Mouse (Mus musculus): ENCODE results near the gene Lrrc8a.

DNA sequence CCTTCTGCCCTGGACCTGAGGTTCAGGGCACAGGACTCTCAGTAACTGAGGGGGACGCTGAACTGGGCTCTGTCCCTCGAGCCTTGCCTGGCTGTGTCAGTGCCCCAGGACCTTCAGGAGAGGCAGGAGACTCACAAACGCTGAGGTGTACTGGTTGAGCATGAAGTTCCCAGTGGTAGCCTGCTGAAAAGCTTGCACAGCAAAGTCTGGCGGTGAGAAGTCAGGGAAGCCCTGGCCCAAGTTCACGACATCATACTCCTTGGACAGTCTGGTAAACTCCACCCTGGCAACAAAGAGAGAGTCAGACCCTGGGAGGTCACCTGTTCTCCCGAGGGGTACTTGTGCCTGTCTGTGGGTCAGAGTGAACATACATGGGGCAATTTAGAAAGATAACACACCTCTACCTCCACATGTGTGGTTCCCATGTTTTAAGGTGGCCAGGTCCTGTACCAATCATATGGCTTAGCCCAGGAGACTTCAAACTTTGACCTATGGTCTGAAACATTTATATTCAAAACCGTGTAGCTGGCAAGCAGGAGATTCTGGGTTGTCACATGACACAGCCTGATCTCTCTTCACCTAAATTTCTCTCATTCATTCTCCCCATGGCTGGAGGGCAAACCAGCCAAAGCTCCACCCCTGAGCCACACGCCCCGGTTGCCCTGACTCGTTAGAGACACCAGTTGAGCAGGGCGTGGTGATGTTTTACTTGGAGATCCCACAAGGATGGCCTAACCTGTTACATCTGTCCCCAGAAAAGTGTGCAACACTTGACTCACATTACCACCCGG lies 45.5 kb upstream of the Lrrc8a start:
- TF ChIP-seq CTCF (conservative IDR thresholded peaks at IDR 0.05; ENCODE audit: low read length) (no peak), NANOG (IDR thresholded peaks at IDR 0.05; ENCODE audit: borderline replicate concordance, low read length) (no peak), POU5F1 (IDR thresholded peaks at IDR 0.05; ENCODE audit: borderline replicate concordance, low read length) (no peak)

Data from E14TG2a.4 (cell line).